Mouse (Mus musculus): Measurements from ENCODE around the gene Btrc. TPM values are rescaled to one million over a fixed set of nuclear protein-coding genes. Genes with fewer than 3 reads are reported as not detected.

Gene Btrc
- total and polyA plus RNA-seq, 3 experiments: 14.2 to 30.3 TPM; not detected in 1

DNA sequence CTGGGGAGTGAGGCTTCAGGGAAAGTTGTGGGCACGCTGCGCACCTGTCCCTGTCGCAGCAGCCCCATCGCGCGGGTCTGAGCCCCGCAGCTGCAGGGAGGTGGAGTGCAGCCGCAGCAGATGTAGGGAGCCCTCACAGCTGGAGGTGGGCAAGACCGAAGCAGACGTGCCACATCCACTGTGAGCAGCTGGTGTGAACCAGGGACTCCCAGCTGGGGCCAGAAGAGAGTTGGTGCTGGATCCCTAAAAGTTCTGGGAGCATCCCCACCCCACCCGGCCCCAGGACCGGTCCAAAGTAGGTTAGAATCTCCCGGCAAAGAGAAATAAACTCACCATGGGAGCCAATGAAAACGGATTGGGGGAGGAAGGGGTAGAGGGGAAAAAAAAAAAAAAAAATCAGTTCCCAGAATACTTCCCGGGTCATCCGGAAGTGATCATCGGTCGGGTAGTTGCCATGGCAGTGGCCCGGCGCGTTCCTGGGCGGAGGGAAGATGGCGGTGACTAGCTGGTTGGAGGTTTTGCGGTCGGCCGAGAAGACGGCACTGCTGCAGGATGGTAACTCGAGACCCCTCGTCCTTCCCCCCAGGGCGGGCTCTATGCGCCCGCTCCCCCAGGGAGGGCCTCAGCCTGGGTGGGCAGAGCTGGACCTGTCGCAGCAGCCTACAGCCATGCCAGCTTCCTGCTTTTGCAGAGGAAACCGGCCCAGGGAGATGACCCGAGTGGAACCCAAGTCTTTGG is 196.8 kb downstream of the Btrc start, which contains the start of the genes Poll and Gm17018 (continued):
- TF ChIP-seq POLR2AphosphoS5 (IDR thresholded peaks at IDR 0.05; ENCODE audit: borderline replicate concordance, low read depth, low read length) (no peak), GABPA (IDR thresholded peaks at IDR 0.05; ENCODE audit: low read depth, low read length) (no peak)

DNA sequence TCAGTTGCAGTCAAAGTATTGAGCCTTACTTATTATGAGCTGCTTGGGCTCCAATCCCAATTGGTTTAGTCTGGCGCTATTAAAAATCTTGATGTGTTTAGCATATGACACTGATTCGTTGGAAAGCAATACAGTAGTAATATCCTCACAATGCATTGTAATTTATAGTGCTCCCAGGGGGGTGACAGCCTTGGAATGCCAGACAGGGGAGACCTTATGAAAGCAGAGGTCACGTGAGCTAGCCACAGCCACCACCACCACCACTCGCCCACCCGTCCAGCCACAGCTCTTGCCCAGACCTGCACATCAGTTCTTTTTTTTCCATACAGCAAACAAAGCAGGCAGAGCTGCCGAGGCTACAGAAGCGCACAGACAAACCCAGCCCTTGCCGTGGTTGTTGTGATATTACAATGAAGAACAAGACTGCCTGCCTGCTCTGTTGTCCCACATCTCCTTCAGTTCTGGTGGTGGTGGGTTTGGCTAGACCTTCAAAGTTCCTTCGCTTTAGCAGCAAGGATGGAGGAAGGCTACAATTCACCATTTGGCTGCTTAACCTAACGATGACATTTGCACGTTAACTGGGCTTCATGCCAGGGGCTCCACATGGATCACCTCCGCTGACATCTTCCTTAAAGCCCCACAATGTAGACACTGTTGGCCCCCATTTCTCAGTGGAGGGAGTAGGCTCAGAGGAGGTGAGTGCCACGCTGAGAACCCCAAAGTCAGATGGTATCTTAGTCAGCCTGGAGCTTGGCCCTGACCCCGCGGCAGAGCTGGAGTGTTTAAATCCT is 202.6 kb downstream of the Btrc start:
- H3K79me2 ChIP-seq (ENCODE audit: control insufficient read depth, insufficient read depth, low read length, poor library complexity): no peaks in the 10 kb centered on the region
- no peak overlapping the region for H3K4me3 ChIP-seq (ENCODE audit: control insufficient read depth in 1 of 2, insufficient read depth in 1 of 2, low read depth in 2 of 2, low read length in 2 of 2)
- peaks cover 0 to 14% of the 10 kb centered on the region in 2 experiments; a peak in 3 of 4 replicates for H3K4me1 ChIP-seq (ENCODE audit: control insufficient read depth in 1 of 2, insufficient read depth in 2 of 2, low read length in 2 of 2)
- H3K36me3 ChIP-seq (ENCODE audit: control insufficient read depth in 1 of 2, insufficient read depth in 2 of 2, low read length in 2 of 2): peaks cover 0 to 7% of the 10 kb centered on the region in 2 experiments; a peak in 2 of 4 replicates
- H3K9me3 ChIP-seq (replicated peaks; ENCODE audit: insufficient read depth, low read length): no peaks in the 10 kb centered on the region
- no peaks in the 10 kb centered on the region for H3K27me3 ChIP-seq (ENCODE audit: control insufficient read depth in 1 of 2, insufficient read depth in 2 of 2, low read length in 2 of 2)
- no peak overlapping the region for H3K9ac ChIP-seq (ENCODE audit: control insufficient read depth, low read depth, low read length, poor library complexity, severe bottlenecking)
- TF ChIP-seq POLR2AphosphoS5 (IDR thresholded peaks at IDR 0.05; ENCODE audit: borderline replicate concordance, low read depth, low read length): no peak
- no peak for TF ChIP-seq GATA1 (IDR thresholded peaks at IDR 0.05; ENCODE audit: low read depth, low read length)
- TF ChIP-seq EP300 (IDR thresholded peaks at IDR 0.05; ENCODE audit: low read depth in 1 of 2, low read length in 2 of 2): no peak
- TF ChIP-seq MYC (IDR thresholded peaks at IDR 0.05; ENCODE audit: low read depth, low read length): no peak
- no peak for TF ChIP-seq TBP (IDR thresholded peaks at IDR 0.05; ENCODE audit: low read depth, low read length)
- no peak for TF ChIP-seq TCF12 (IDR thresholded peaks at IDR 0.05; ENCODE audit: low read depth, low read length)
- TF ChIP-seq MXI1 (IDR thresholded peaks at IDR 0.05; ENCODE audit: low read depth, low read length): no peak
- no peak for TF ChIP-seq POLR2A (IDR thresholded peaks at IDR 0.05; ENCODE audit: control insufficient read depth in 1 of 2, insufficient read depth in 1 of 2, low read depth in 1 of 2, low read length in 2 of 2, poor library complexity in 1 of 2)
- no peak for TF ChIP-seq MYB (IDR thresholded peaks at IDR 0.05; ENCODE audit: low read depth, low read length)
- no peak for TF ChIP-seq HCFC1 (IDR thresholded peaks at IDR 0.05; ENCODE audit: low read depth, low read length)
- TF ChIP-seq CHD2 (IDR thresholded peaks at IDR 0.05; ENCODE audit: low read length): no peak
- no peak for TF ChIP-seq NRF1 (IDR thresholded peaks at IDR 0.05; ENCODE audit: insufficient read depth, low read depth, low read length, poor library complexity, severe bottlenecking)
- TF ChIP-seq BHLHE40 (IDR thresholded peaks at IDR 0.05; ENCODE audit: borderline replicate concordance, low read depth, low read length): no peak
- TF ChIP-seq SIN3A (IDR thresholded peaks at IDR 0.05; ENCODE audit: low read length): no peak
- no peak for TF ChIP-seq USF2 (IDR thresholded peaks at IDR 0.05; ENCODE audit: borderline replicate concordance in 1 of 2, insufficient read depth in 1 of 2, low read depth in 1 of 2, low read length in 2 of 2)
- no peak overlapping the region for H3K27ac ChIP-seq (ENCODE audit: control insufficient read depth, low read depth, low read length)
- DNase-seq (ENCODE audit: low read depth, low spot score): no peak
